Mouse (Mus musculus): ENCODE data around the gene Hcrt. TPM values are rescaled to one million over a fixed set of nuclear protein-coding genes. Genes with fewer than 3 reads are reported as not detected.
"Not testable (repeated sequence)": the region's sequence is repeated elsewhere in the genome, so short reads cannot be mapped to it uniquely, and the experiment has no call there.

The Hcrt gene
- total RNA-seq (2021), result not detected

GRCm38 (mm10) chr11:100762831-100763230 is at the start of gene Hcrt:
Hcrt (minus strand) TSS chr11:100762931.
- no peak for DNase-seq (ENCODE audit: low spot score)
- intact Hi-C loops (cut with DNase I), result loop anchor here (2.0 to 5.0 kb wide), 2 partner anchors 16 to 191 kb away; partner anchors contain the start of gene Cnp

DNA sequence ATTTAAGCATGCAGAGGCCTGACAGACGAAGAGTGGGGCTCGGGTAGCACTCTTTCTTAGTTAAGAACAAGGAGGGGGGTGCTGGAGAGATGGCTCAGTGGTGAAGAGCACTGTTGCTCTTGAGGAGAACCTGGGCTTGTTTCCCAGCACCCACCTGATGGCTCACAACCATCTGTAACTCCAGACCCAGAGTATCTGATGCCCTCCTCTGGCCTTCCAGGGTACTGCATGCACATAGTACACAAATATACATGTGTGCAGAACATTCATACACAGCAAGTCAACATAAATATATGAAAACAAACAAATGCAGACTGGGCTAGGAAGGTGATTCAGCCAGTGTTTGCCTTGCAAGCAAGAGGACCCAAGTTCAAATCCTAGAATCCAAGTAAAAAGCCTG is 48.4 kb upstream of the Hcrt start:
- no peak for DNase-seq (ENCODE audit: low spot score)
- intact Hi-C loops (cut with DNase I), result no loop called here

DNA sequence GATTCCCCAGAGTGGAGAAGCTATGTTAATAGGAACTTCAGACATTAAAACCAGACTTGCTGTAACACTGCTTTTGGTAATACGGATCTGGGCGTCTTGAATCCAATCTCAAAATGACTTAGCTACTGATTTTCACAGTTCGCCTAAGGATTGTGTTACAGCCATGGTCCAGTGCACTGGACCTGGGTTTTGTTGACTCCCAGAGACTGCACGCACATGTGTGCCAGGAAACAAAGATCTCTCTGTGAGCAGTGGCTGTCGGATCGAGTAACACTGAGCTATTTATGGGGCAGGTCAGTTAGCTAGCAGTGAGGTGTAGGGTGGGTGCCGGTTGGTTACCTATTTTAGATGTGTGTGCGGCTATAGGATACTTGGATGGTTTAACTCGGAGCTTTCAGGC is 47.8 kb upstream of the Hcrt start:
- DNase-seq (ENCODE audit: low spot score), result no peak
- intact Hi-C loops (cut with DNase I), result no loop called here

GRCm38 (mm10) chr11:100806380-100807305 is 43.9 kb upstream of the Hcrt start:
- intact Hi-C loops (cut with DNase I), result no loop called here
- DNase-seq (ENCODE audit: low spot score), result no peak

DNA sequence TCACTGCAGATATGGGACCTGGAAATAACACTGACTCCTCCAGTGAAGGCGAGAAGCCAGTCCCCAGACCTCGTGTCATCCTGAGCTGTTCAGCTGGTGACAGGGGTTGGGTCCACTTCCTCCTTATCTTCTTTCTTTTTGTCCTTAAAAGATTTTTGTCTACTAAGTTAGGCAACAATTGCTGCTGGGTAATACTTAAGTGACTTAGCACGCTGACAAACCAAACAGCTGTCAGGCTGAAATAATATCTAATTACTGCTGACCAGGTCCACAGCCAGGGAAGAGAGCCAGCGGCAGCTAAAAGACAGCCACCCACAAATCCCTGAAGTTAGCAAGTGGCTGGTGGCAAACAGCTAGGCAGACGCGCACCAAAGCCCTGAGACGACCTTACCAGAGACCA is 42.8 kb upstream of the Hcrt start:
- no peak for DNase-seq (ENCODE audit: low spot score)
- intact Hi-C loops (cut with DNase I), result no loop called here

DNA sequence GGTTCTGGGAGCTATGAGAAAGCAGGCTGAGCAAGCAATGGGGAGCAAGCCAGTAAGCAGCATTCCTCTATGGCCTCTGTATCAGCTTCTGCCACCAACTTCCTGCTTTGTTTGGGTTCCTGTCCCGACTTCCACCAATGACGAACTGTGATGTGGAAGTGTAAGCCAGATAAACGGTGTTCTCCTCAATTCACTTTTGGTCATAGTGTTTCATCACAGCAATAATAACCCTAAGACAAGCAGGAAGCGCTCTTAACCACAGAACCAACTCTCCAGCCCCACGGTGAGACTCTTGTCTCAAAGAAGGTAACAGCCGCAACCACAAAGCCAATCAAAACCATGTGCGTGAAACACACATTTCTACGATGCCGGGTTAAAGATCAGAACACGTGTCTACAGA is 41.7 kb upstream of the Hcrt start:
- DNase-seq (ENCODE audit: low spot score), result no peak
- intact Hi-C loops (cut with DNase I), result no loop called here

- no peak for DNase-seq (ENCODE audit: low spot score)
- intact Hi-C loops (cut with DNase I), result no loop called here
These were observed 36.7 kb upstream of the Hcrt start for GRCm38 (mm10) chr11:100799426-100799825.

DNA sequence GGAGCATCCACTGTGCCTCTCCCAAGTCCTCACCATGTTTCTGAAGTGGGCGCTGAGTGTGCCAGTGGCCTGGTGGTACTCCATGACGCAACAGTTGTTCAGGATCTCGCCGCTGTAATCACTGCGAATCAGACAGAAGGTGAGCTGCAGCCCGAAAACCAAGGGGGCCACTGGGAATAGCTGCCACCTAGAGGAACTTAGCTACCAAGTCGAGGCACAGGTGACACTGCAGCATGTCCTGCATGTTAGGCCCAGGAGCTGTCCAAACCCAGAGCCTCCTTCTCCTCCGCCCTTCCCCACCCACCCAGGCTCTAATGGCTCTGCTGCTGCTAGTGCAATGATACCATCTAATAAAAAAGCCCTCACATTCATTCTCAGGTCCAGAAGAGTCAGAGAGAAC is 33.9 kb upstream of the Hcrt start:
- intact Hi-C loops (cut with DNase I), result no loop called here
- no peak for DNase-seq (ENCODE audit: low spot score)

DNA sequence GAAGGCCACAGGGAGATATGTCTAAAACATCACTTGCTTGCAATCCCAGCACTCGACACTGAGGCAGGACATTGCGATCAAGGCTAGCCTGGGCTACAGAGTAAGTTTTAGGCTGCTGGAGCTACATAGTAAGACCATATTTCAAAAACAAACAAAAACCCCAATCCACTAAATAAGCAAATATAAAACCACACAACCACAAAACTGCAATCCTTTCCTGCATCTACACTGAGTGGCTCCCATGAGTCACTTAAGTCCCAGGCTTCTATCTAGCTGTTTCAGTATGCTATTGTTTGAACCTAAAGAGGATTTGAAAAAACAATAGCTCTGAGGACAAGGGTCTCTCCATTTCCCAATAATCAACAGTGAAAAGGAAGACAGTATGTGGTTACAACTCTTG is 32.7 kb upstream of the Hcrt start:
- DNase-seq (ENCODE audit: low spot score), result no peak
- intact Hi-C loops (cut with DNase I), result no loop called here

- DNase-seq (ENCODE audit: low spot score), result peak; percentile 30
- intact Hi-C loops (cut with DNase I), result no loop called here
These were observed 28.8 kb upstream of the Hcrt start for GRCm38 (mm10) chr11:100791457-100792049.

DNA sequence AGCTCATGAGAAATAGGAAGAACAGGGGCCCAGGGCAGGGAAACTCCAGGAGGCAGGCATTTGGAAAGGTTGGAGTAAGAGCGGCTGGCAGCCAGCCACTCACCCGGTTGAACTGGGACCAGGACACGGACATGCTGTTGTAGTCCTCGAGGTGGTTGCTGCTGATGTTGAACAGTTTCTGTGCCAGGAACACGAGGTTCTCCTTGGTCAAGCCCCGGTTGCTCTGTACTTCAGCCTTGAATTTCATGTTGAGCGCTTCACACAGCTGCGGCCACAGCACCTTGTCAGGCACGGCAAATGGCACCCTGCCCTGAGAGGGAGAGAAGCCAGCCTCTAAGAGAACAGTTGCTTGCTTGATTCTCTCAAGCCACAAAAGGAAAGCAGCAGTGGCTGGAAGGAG is 27.9 kb upstream of the Hcrt start:
- intact Hi-C loops (cut with DNase I), result not testable (repeated sequence)
- DNase-seq (ENCODE audit: low spot score), result peak; percentile 45

- no peak for DNase-seq (ENCODE audit: low spot score)
- intact Hi-C loops (cut with DNase I), result loop anchor here (5.0 kb wide), 1 partner anchor 68 kb away; the partner anchor contains the start of gene Stat5a
These were observed 27.0 kb upstream of the Hcrt start for GRCm38 (mm10) chr11:100789702-100790101.

DNA sequence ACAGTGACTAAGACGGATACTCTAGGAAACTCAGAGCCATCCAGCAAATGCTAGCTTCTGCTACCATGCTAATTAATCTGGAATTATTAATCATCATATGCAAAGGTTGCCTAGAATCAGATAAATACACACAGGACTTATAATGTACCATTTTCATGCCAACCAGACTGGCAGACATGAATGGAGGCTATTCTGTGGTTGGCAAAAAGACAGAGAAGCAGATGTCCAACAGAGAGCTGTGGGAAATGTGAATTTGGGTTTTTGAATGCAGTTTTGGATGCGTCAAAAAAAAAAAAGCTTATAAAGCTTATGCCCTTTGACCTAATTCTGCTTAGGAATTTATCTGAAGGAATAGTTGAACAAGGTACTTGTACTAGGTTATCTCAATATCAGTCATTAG is 23.0 kb upstream of the Hcrt start:
- intact Hi-C loops (cut with DNase I), result loop anchor here (5.0 kb wide), 1 partner anchor 72 kb away; the partner anchor contains the start of gene Stat5a
- no peak for DNase-seq (ENCODE audit: low spot score)

- intact Hi-C loops (cut with DNase I), result no loop called here
- no peak for DNase-seq (ENCODE audit: low spot score)
These were observed 21.6 kb upstream of the Hcrt start for GRCm38 (mm10) chr11:100784286-100784685.

- DNase-seq (ENCODE audit: low spot score), result no peak
- intact Hi-C loops (cut with DNase I), result no loop called here
These were observed 19.8 kb upstream of the Hcrt start for GRCm38 (mm10) chr11:100782568-100782967.

GRCm38 (mm10) chr11:100781763-100782475 is 19.2 kb upstream of the Hcrt start:
- intact Hi-C loops (cut with DNase I), result no loop called here
- no peak for DNase-seq (ENCODE audit: low spot score)

DNA sequence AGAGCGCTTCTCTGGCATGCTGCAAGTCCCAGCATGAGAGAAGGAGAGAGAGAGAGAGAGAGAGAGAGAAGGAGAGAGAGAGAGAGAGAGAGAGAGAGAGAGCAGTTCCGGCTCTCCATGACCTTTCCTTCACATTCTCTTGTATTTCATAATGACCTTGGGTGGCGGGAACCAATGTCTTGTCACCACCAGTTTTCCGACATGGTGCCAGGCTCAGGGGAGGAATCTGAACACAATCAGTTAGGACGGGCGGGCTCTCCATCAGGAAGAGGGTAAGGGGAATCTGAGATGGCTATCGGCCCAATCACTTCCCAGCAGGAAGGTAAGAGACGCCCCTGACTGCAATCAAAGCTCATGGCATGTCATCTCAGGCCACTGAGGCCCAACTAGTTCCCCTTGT is 17.5 kb upstream of the Hcrt start:
- no peak for DNase-seq (ENCODE audit: low spot score)
- intact Hi-C loops (cut with DNase I), result no loop called here

- DNase-seq (ENCODE audit: low spot score), result no peak
- intact Hi-C loops (cut with DNase I), result no loop called here
These were observed 15.3 kb upstream of the Hcrt start for GRCm38 (mm10) chr11:100778069-100778468.

DNA sequence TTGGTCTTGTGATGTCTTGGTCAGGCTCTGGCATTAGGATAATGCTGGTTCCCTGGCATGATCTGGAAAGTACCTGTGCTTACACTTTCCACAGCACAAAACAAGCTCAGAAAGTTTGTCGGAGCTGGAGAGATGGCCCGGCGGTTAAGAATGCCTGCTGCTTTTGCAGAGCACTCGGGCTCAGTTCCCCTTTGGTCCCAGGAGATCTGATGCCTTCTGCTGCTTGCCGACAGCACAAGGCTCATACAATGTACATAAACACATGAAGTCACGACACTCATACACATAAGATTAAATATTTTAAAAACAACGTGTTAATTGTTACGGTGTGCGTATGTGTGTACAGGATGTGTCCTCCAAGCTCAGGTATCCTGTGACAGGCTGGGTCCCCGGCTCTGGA is 13.2 kb upstream of the Hcrt start:
- intact Hi-C loops (cut with DNase I), result no loop called here
- DNase-seq (ENCODE audit: low spot score), result no peak

DNA sequence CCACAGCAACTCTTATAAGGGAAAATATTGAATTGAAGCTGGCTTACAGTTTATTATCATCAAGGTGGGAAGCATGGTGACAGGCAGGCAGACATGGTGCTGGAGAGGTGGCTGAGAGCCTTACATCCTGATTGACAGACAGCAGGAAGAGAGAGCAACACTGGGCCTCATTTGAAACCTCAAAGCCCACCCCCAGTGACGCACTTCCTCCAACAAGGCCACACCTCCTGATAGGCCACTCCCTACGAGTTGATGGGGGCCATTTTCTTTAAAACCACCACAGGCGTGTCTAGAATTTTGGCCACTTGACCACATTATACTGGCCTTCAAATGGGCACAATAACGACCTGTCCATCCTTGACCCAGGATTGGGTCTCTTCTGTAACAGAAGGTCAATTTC is 11.5 kb upstream of the Hcrt start:
- intact Hi-C loops (cut with DNase I), result no loop called here
- no peak for DNase-seq (ENCODE audit: low spot score)
